Mouse (Mus musculus) heart, adult 2 months (tissue): ENCODE results near the gene Gsdma2.

ENCODE experiments used
- CTCF ChIP-seq: fragments of 200-600 bp; IDR thresholded peaks from 2 replicates; pipeline ENCODE4 v1.8.1; 2022; ENCODE audit warnings: antibody characterized with exemption, mild to moderate bottlenecking, moderate library complexity
- EP300 ChIP-seq: fragments of 200-500 bp; IDR thresholded peaks from 2 replicates; pipeline ENCODE4 v1.6.1; 2011; ENCODE audit warnings: low read depth, low read length, control low read depth; ENCODE audit not compliant: insufficient read depth
- POLR2A ChIP-seq: fragments of 200-500 bp; IDR thresholded peaks from 2 replicates; pipeline ENCODE4 v1.6.1; 2011; ENCODE audit warnings: mild to moderate bottlenecking, low read depth, low read length, control low read depth; ENCODE audit not compliant: insufficient read depth

DNA sequence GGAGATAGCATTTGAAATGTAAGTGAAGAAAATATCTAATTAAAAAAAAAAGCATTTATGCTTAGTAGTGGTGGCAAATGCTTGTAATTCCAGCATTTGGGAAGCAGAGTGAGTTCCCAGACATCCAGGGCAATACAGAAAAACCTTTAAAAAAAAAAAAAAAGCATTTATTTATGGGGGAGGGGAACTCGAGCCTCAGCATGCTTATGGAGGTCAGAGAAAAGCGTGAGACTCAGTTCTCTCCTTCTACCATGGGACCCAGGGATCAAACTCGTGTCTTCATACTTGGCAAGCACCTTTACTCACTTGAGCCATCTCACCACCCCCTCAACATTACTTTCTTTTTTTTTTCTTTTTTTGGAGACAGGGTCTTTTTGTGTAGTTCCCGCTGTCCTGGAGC, 34.6 kb downstream of the Gsdma2 start:
- TF ChIP-seq POLR2A: no peak
- TF ChIP-seq CTCF: no peak
- no peak for TF ChIP-seq EP300
